In the genomic region with DNA sequence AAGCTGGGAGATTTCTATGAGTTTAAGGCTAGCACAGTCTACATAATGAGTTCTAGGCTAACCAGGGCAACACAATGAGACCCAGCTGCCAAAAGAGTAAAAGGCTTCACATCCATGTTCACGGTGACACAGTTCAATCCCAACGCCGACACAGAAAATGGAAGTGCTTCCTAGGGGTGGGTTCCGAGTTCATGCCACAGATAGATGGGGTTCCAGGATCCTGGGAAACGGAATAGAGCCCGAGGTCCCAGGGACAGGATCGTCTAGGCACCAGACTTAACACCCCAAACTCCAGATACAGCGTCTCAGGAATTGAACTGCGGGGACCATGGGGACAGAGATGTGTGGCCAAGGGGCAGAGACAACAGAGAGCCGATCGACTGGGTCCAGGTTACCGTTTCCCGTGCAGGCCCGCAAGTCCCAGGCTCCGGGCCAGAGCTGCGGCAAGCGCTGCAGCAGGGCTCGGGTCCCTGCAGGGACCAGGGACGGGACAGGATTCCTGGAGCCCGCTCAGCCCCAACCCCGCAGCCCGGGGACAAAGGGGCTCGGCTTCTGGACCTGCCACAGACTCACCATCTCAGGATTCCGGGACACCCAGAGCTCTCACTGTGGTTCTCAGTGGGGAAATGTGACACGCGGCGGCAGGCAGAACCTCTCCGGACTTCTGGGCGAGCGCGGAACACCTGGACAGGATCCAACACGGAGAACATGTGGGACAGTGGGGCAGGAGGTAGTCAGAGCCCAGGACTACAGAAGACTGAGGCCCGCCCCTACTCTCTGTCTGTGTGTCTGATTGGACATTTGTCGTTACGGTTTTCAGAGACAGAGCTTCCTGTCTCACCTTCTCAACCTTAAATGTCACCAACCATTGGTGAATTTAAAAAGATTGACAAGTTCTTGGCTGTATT, we compare ENCODE assay signal across 8 mouse cellular contexts. TPM values are rescaled to one million over a fixed set of nuclear protein-coding genes. Genes with fewer than 3 reads are reported as not detected.
DNase-seq lines count a peak whose midpoint lies in the region; ATAC-seq and TF ChIP-seq lines count a peak whose summit lies in the region.

Zfp599 (minus strand) TSS at position 712 of the 908 bp plus-strand sequence.

- H3K9me3 ChIP-seq in E14TG2a.4 (ENCODE audit: low read length) = no peaks in the 10 kb centered on the region
- H3K9me3 ChIP-seq in forebrain, embryonic 10.5 days = peaks cover 25% of the 10 kb centered on the region
- H3K9me3 ChIP-seq in heart, embryonic 16.5 days (replicated peaks; ENCODE audit: control insufficient read depth, low read length) = peaks cover 10% of the 10 kb centered on the region
- H3K9me3 ChIP-seq in liver, embryonic 13.5 days (replicated peaks) = no peaks in the 10 kb centered on the region
- H3K9me3 ChIP-seq in stomach, embryonic 16.5 days (replicated peaks; ENCODE audit: control insufficient read depth, low read length) = peaks cover 4% of the 10 kb centered on the region; the same call in 1 of the 2 replicates

- peaks cover 39% of the 10 kb centered on the region for H3K4me1 ChIP-seq in E14TG2a.4 (replicated peaks; ENCODE audit: low read depth, low read length)
- peaks cover 12% of the 10 kb centered on the region for H3K4me1 ChIP-seq in forebrain, embryonic 10.5 days
- H3K4me1 ChIP-seq in heart, embryonic 16.5 days (ENCODE audit: control insufficient read depth, insufficient read depth, low read length) = peaks cover 2% of the 10 kb centered on the region; the same call in 1 of the 2 replicates
- H3K4me1 ChIP-seq in liver, embryonic 13.5 days (replicated peaks) = peaks cover 25% of the 10 kb centered on the region
- H3K4me1 ChIP-seq in stomach, embryonic 16.5 days (ENCODE audit: control insufficient read depth, insufficient read depth, low read length) = no peaks in the 10 kb centered on the region

- peak within 1 kb of the TSS; percentile 65 for H3K4me2 ChIP-seq in heart, embryonic 16.5 days (ENCODE audit: low read depth, low read length)
- H3K4me2 ChIP-seq in liver, embryonic 13.5 days = peak within 1 kb of the TSS; percentile 90
- peak within 1 kb of the TSS; percentile 84 for H3K4me2 ChIP-seq in stomach, embryonic 16.5 days (ENCODE audit: low read depth, low read length)

- peaks cover 38% of the 10 kb centered on the region for H3K36me3 ChIP-seq in E14TG2a.4 (ENCODE audit: insufficient read depth, low read length)
- peaks cover 42% of the 10 kb centered on the region for H3K36me3 ChIP-seq in forebrain, embryonic 10.5 days (replicated peaks)
- H3K36me3 ChIP-seq in heart, embryonic 16.5 days (ENCODE audit: control insufficient read depth, insufficient read depth) = peaks cover 20% of the 10 kb centered on the region
- peaks cover 14% of the 10 kb centered on the region for H3K36me3 ChIP-seq in liver, embryonic 13.5 days
- H3K36me3 ChIP-seq in stomach, embryonic 16.5 days (ENCODE audit: control insufficient read depth, insufficient read depth, low read length) = peaks cover 9% of the 10 kb centered on the region; the same call in 1 of the 2 replicates

- peak within 1 kb of the TSS; percentile 90 for H3K27ac ChIP-seq in forebrain, embryonic 10.5 days
- peak within 1 kb of the TSS; percentile 49 for H3K27ac ChIP-seq in heart, embryonic 16.5 days (ENCODE audit: low read length)
- peak within 1 kb of the TSS; percentile 24; the same call in 1 of the 2 replicates for H3K27ac ChIP-seq in liver, embryonic 13.5 days
- H3K27ac ChIP-seq in stomach, embryonic 16.5 days (ENCODE audit: low read length) = peak within 1 kb of the TSS; percentile 27

- ATAC-seq in heart, embryonic 16.5 days (replicated peaks; ENCODE audit: extremely low read depth, insufficient read depth, low FRiP score) = peak; percentile 97
- ATAC-seq in liver, embryonic 13.5 days (ENCODE audit: low read depth) = peak; percentile 98
- ATAC-seq in stomach, embryonic 16.5 days (ENCODE audit: insufficient read depth, low FRiP score) = peak; percentile 96

- DNase-seq in c-Kit-positive CD71-positive TER-119-negative erythroid progenitor cells, embryonic 14.5 days (ENCODE audit: low read depth) = peak; percentile 77
- peak; percentile 66 for DNase-seq in forebrain, embryonic 10.5 days (ENCODE audit: extremely low spot score, low spot score)
- DNase-seq in kidney, postnatal 25 days = peak; percentile 67 to 81
- DNase-seq in liver, embryonic 13.5 days = peak; percentile 68
- peak; percentile 77 for DNase-seq in neural tube, embryonic 10.5 days (ENCODE audit: extremely low spot score, low spot score)

- H3K4me3 ChIP-seq in E14TG2a.4 (replicated peaks; ENCODE audit: low read length) = peak within 1 kb of the TSS; percentile 96
- H3K4me3 ChIP-seq in forebrain, embryonic 10.5 days = peak within 1 kb of the TSS; percentile 83
- H3K4me3 ChIP-seq in heart, embryonic 16.5 days (ENCODE audit: low read length) = peak within 1 kb of the TSS; percentile 64
- peak within 1 kb of the TSS; percentile 78 for H3K4me3 ChIP-seq in liver, embryonic 13.5 days (replicated peaks)
- peak within 1 kb of the TSS; percentile 73 for H3K4me3 ChIP-seq in stomach, embryonic 16.5 days (replicated peaks; ENCODE audit: low read length)

- WGBS in forebrain, embryonic 10.5 days = 2% methylated on average over 35 of the region's 35 CpGs
- WGBS in heart, embryonic 16.5 days = under 1% methylated on average over 35 of the region's 35 CpGs
- WGBS in liver, embryonic 13.5 days (ENCODE audit: insufficient replicate concordance) = 2% methylated on average over 35 of the region's 35 CpGs
- 2% methylated on average over 35 of the region's 35 CpGs for WGBS in stomach, embryonic 16.5 days

- H3K9ac ChIP-seq in heart, embryonic 16.5 days (ENCODE audit: low read length) = peak within 1 kb of the TSS; percentile 84
- peak within 1 kb of the TSS; percentile 85 for H3K9ac ChIP-seq in liver, embryonic 13.5 days
- peak within 1 kb of the TSS; percentile 87 for H3K9ac ChIP-seq in stomach, embryonic 16.5 days (ENCODE audit: low read length)

- no peaks in the 10 kb centered on the region for H3K27me3 ChIP-seq in E14TG2a.4 (ENCODE audit: insufficient read depth, low read length)
- H3K27me3 ChIP-seq in forebrain, embryonic 10.5 days (ENCODE audit: poor library complexity, severe bottlenecking) = no peaks in the 10 kb centered on the region
- no peaks in the 10 kb centered on the region for H3K27me3 ChIP-seq in heart, embryonic 16.5 days (ENCODE audit: control insufficient read depth, insufficient read depth, low read length)
- no peaks in the 10 kb centered on the region for H3K27me3 ChIP-seq in liver, embryonic 13.5 days
- no peaks in the 10 kb centered on the region for H3K27me3 ChIP-seq in stomach, embryonic 16.5 days (ENCODE audit: control insufficient read depth, insufficient read depth, low read length)

- no peak for TF ChIP-seq CTCF in E14TG2a.4 (conservative IDR thresholded peaks at IDR 0.05; ENCODE audit: low read length)

RNA-seq across cellular contexts. Expression of gene Zfp599, which starts in this region (rescaled TPM):
- polyA plus RNA-seq in forebrain, embryonic 10.5 days (2016; fragmentation: Nextera tagmentation; extraction: Ambion mirVana) = 8.0 and 9.3 TPM in 2 replicates
- 4.3 and 4.4 TPM in 2 replicates for polyA plus RNA-seq in heart, embryonic 16.5 days (2015; fragmentation: Nextera tagmentation; extraction: Ambion mirVana)
- 1.9 and 2.0 TPM in 2 replicates for polyA plus RNA-seq in liver, embryonic 13.5 days (2015; fragmentation: Nextera tagmentation; extraction: Ambion mirVana)
- polyA plus RNA-seq in stomach, embryonic 16.5 days (2015; fragmentation: Nextera tagmentation; extraction: Ambion mirVana) = 2.7 and 3.3 TPM in 2 replicates

Comparison
In these comparisons a context has a peak if more than half of its experiments do, and no peak if none do; other contexts are left out.
1. Peak in every context shown above with its lines: DNase-seq, ATAC-seq, H3K4me3 ChIP-seq and H3K27ac ChIP-seq.
2. H3K27ac ChIP-seq: peak in every context shown above with its lines; median percentile 90 in forebrain, embryonic 10.5 days; 49 in heart, embryonic 16.5 days; 27 in stomach, embryonic 16.5 days; 24 in liver, embryonic 13.5 days.